Mouse (Mus musculus) adrenal gland, postnatal 14 days (tissue): ENCODE measurements at regions not wholly inside any gene's neighbourhood (a gene's known extent, or its start where the extent isn't known, plus 50 kb on each side); places are given as distances from the start of the nearest gene placed in this dataset.

ENCODE experiments used
- DNase-seq: peaks from one replicate; pipeline ENCODE4 v3.0.0; 2021; ENCODE audit warnings: mixed read lengths

DNA sequence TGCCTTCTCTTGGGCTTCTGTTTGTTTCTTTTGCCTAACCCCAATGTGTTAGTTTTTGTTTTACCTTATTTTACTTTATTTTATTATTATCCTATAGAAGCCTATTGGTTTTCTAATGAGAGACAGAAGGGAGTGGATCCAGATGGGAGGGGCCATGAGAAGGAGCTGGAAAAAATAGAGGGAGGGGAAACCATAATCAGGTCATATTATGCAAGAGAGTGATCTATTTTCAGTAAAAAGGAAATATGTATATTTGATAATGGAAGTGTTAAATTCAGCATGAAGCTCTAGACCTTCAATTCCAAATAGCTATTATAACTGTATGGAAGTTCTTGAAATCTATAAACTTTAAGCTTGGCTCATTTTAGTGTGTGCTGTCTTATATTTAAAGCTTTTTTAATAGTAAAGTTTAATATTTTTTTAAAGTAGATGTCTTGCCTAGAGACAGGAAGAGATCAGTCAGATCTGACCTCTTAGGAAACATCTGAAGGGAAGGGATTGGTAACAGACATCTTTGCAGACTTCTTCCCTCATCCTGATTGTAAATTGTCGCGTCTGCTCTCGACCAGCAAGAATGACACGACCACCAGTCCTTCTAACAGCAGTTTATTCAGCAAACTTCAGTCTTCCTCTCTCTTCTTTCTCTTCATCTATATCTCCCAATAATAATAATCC, 87.8 kb upstream of the Supt20 start:
- DNase-seq: no peak

DNA sequence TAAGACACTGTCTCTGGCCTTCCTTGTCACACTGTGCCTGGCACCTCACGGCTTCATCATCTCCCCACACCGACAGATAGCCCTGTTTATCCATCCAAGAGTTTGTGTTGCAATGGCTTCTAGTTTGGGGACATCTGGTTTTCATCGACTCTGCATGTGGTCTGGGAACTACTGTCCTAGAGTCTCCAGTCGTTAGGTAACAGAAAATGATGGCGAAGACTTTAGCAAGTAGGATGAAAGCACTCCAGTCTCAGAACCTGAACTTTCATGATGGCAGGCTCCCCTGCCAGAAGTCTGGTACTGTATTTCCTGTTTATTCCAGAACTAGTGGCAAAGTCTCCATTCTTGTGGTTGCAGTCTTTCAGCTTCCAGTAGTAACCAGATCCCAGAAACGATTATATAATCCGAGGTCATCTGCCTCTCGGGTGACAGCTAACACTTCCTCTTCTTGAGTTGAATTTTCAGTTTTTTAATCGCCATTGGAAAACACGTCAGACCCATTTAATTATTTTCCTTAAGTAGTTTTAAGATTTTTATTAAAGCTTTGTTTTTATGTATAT, 81.1 kb upstream of the Supt20 start:
- no peak for DNase-seq

DNA sequence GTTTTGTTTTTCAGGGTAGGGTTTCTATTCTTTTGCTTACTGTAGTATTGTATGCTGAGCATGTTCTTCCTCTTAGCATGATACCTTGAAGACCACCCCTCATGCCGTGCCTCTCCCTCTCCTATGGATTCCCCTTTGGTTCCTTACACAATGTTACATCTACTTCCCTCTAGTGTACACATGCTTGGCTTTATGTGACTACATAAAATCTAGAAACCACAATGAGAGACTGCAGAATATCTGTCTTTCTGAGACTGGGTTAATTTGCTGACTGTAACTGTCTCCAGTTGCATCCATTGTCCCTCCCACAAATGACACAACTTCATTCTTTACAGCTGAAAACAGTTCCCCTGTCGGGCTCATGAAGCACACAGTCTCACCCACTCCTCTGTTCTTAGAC, 78.8 kb upstream of the Supt20 start:
- no peak for DNase-seq

DNA sequence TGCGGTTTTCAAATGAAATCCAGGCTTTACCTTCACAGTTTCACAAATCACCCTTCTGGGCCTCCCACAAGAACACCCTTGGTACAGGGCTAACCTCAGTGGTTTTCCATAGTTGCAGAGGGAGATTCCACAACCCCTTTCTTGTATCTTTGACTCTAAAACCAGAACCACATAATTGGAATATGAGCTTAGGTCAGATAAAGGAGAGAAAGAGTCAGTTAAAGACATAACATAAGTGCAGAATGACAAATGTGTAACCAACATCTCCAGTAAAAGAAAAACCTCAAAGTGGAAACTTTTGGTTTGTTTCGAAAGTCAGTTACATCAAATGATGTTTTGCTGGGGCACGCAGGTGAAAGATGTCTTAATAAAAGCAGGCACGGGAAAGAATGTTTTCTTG, 75.3 kb upstream of the Supt20 start:
- no peak for DNase-seq

DNA sequence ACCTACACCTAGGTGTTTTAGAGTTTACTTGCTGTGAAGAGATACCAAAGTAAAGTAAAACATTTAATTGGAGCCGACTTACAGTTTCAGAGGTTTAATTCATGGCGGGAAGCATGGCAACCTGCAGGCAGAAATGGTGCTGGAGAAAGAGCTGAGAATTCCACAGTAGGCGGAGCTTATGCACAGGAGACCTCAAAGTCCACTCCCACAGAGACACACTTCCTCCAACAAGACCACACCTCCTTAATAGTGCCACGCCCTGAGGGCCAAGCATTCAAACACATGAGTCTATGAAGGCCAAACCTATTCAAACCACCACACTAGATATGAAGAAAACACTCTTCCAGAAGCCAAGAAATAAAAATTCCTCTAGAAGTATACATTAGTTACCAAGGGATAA, 74.3 kb upstream of the Supt20 start:
- no peak for DNase-seq

DNA sequence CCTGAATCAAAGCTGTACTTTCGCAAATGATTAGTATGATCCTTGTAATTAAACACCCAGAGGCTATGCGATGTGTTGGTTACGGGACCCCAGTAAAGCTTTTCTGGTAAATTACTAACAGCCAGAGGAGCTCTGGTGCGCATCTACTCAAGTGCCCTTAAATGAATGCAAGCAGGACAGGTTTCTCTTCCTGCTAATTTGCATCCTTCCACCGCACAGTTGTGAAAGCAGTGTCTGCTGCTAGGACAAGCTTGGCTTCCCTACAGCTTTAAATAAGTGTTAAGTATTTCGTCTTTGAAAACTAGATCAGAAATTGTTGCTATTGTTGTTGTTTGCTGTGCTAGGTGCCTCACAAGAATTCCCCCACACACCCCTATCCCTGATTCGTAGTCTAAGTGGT, 62.4 kb upstream of the Supt20 start:
- DNase-seq: no peak

DNA sequence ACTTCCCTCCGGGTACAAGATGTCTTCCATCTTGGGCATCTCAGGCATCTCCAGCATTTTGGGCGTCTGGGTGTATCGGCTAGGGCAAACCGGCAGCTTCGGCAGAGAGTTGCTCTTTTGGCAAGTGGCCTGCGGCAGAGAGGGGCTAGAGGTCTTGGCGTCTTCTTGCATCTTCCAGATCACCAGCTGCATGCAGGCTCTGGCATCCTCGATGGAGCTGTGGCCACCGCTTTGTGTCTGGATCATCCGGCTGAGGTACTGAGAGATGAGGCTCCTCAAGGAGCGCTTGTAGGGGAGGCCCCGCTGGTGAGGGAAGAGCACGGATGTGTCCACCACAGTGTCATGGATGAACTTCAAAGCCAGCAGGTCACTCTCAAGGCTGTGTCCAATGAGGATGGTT, 59.9 kb upstream of the Supt20 start:
- no peak for DNase-seq

DNA sequence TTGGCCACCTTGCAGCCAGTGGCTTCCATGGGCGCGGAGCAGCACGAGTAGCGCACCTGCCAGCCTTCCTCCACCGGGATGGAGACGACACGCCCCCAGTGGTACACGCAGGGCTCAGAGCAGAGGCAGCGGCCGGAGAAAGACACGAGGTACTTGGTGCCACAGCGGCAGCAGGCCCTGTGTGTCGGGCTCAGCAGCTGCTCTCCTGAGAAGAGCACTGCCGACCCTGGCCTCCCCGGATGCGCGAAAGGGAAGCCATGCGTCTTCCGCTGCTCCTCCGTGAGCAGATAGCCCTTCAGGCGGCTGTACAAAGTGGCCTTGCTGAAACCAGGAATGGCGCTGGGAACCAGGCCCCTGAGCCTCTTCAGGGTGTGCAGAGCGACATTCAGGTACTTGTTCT, 59.2 kb upstream of the Supt20 start:
- no peak for DNase-seq

DNA sequence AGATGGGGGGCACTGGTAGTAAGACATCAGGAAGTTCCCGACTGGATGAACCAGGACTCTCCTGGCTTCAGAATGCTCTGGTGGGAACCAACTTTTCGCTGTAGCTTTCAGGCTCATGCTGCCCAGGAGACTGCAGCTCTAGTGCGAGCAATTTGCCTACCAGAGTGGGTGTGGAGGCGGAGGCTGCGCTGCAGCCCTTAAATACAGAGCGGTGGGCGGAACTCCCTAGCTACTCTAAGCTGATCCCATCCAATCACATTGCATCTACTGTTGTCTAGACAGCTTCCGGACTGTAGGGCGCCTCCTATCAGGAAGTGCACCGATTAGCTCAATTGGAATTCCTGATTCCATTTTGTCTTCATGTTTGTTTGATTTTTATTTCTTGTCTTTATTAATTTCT, 58.2 kb upstream of the Supt20 start:
- DNase-seq: no peak
